Mouse (Mus musculus) ES-E14 (cell line): ENCODE measurements at regions not wholly inside any gene's neighbourhood (a gene's known extent, or its start where the extent isn't known, plus 50 kb on each side); places are given as distances from the start of the nearest gene placed in this dataset.

Source experiments
- DNase-seq: peaks from one replicate; pipeline ENCODE4 v3.0.0-alpha.2; 2013; ENCODE audit warnings: low read depth, low spot score
- H3K27ac ChIP-seq: 2 replicates; pipeline ENCODE4 v1.5.1; 2012; ENCODE audit warnings: low read depth, mild to moderate bottlenecking, low read length, moderate library complexity, mixed read lengths; ENCODE audit not compliant: poor library complexity, insufficient read depth, severe bottlenecking
- H3K36me3 ChIP-seq: 2 replicates; pipeline ENCODE4 v1.6.1; 2012; ENCODE audit warnings: mild to moderate bottlenecking, low read length, moderate library complexity, mixed read lengths; ENCODE audit not compliant: control insufficient read depth, poor library complexity, insufficient read depth, severe bottlenecking
- H3K4me1 ChIP-seq, 2 experiments: fragments of 150-350 bp in 1 of 2; sonication (generic) in 1 of 2; 2 replicates each; pipeline ENCODE4 v1.6.1; 2012; ENCODE audit warnings: low read length in 2 of 2, mild to moderate bottlenecking in 1 of 2, mixed read lengths in 1 of 2; ENCODE audit not compliant: control insufficient read depth in 2 of 2, insufficient read depth in 2 of 2, poor library complexity in 1 of 2
- H3K4me3 ChIP-seq, 2 experiments: fragments of 150-350 bp in 1 of 2; sonication (generic) in 1 of 2; 2 replicates each; pipeline ENCODE4 v1.5.1; 2012; ENCODE audit warnings: low read length in 2 of 2, low read depth in 1 of 2, mild to moderate bottlenecking in 1 of 2, mixed read lengths in 1 of 2; ENCODE audit not compliant: insufficient read depth in 1 of 2, poor library complexity in 1 of 2, severe bottlenecking in 1 of 2
- H3K9ac ChIP-seq: 2 replicates; pipeline ENCODE4 v1.6.1; 2012; ENCODE audit warnings: low read depth, mild to moderate bottlenecking, low read length, mixed read lengths; ENCODE audit not compliant: poor library complexity, insufficient read depth, severe bottlenecking
- H3K9me3 ChIP-seq: fragments of 150-350 bp; sonication (generic); 2 replicates; pipeline ENCODE4 v1.6.1; 2012; ENCODE audit warnings: low read depth, mild to moderate bottlenecking, low read length; ENCODE audit not compliant: control insufficient read depth, insufficient read depth
- CHD2 ChIP-seq: IDR thresholded peaks from 2 replicates; pipeline ENCODE4 v1.6.1; 2014; ENCODE audit warnings: mild to moderate bottlenecking, low read depth, low read length, inconsistent platforms
- HCFC1 ChIP-seq: IDR thresholded peaks from 2 replicates; pipeline ENCODE4 v1.6.1; 2012; ENCODE audit warnings: low read length, inconsistent platforms, borderline replicate concordance; ENCODE audit not compliant: insufficient read depth
- MAFK ChIP-seq: IDR thresholded peaks from 2 replicates; pipeline ENCODE4 v1.6.1; 2014; ENCODE audit warnings: mild to moderate bottlenecking, low read depth, low read length, inconsistent platforms; ENCODE audit not compliant: insufficient read depth
- ZC3H11A ChIP-seq: IDR thresholded peaks from 2 replicates; pipeline ENCODE4 v1.6.1; 2012; ENCODE audit warnings: low read depth, mild to moderate bottlenecking, inconsistent platforms, low read length, borderline replicate concordance
- ZNF384 ChIP-seq: IDR thresholded peaks from 2 replicates; pipeline ENCODE4 v1.6.1; 2012; ENCODE audit warnings: low read depth, low read length, inconsistent platforms
- in situ Hi-C, 2 experiments: fragments of 600-800 bp; cut with MboI; formaldehyde crosslinking; loops; one replicate each; pipeline ENCODE4 v1.15.1; 2025; ENCODE audit warnings: low sequenced_read_pairs in 2 of 2, inconsistent platforms in 1 of 2; ENCODE audit not compliant: unreplicated experiment in 2 of 2

DNA sequence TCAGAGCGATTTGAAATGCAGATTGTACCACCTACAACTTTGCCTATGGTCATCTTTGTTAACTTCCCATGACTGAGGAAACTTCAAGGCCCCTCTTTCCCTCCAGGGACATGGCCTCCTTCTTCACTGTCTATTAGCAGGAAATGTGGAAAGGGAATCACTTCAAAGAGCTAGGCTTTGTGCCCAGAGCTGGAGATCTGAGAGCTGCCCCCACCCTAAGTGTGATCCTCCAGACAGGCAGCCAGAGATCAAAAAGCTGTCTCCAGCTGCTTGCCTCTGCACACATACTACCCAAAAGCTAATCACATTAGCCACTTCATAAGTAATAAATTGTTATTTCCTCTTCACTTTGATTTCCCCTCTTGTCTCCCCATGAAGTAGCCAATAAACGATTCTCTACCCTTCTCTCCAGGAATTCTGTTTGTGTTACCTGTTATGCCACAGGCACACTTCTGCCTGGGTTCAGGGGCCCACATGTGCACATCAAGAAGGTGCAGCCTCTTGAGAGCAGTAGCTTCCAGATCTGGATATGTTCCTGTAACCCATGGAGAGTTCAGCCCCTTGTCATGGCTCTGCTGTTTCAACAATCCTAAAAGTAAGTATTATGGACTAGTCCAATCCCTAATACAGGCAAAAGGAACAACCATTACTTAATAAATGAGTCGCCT is 98.4 kb upstream of the Reg3b start:
- no peaks in the 10 kb centered on the region for H3K36me3 ChIP-seq
- in situ Hi-C loops, result loop anchor here in 1 of 2 experiments (25.0 kb wide), 1 partner anchor 635 kb away; no protein-coding TSS in a partner anchor
- no peak for TF ChIP-seq ZC3H11A
- H3K4me1 ChIP-seq, result no peaks in the 10 kb centered on the region
- no peak overlapping the region for H3K9ac ChIP-seq
- DNase-seq, result no peak
- no peaks in the 10 kb centered on the region for H3K9me3 ChIP-seq
- no peak overlapping the region for H3K4me3 ChIP-seq
- H3K27ac ChIP-seq, result no peak overlapping the region

DNA sequence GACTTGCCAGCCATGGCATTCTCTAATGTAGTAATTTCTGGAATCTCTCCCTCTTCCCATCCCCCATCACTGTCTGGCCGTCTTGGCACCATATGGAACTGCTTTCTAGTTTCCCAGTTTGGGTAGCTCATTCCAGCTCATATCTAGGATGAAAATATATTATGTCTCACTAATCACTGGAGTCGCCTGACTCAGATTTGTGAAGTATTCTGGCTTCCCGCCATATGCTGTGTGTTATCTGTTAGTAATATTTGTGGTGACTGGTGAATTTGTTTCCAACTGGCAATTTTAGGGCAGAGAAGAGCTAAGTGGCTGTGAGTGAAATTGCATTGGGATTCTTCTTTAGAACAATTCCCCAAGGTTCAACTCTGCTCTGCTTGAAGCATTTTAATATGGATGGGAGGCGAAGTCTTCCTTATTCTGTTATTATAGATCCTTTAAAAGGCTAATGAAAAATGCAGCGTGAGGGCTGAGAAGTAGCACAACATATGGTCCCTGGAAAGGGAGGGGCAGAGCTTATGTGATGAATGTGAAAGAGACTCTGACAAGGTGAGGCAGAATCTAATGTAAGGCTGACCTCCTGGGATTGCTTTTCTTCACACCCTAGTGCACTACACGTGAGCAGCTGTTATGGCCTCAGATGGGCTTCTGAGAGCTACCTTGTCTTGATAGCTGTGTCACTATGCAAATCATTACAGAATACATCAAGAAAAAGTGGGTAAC is 92.3 kb upstream of the Reg3b start:
- Histone ChIP-seq H3K27ac (no peak overlapping the region), H3K4me1 (no peaks in the 10 kb centered on the region), H3K9me3 (no peaks in the 10 kb centered on the region), H3K36me3 (no peaks in the 10 kb centered on the region), H3K9ac (no peak overlapping the region), H3K4me3 (no peak overlapping the region)
- no peak for DNase-seq
- TF ChIP-seq ZNF384 (no peak), HCFC1 (no peak), CHD2 (no peak), MAFK (no peak), ZC3H11A (no peak)
- in situ Hi-C loops, result no loop called here

GRCm38 (mm10) chr6:78280541-78280940 is 89.9 kb upstream of the Reg3b start:
- no peak for DNase-seq
- Histone ChIP-seq H3K27ac (no peak overlapping the region), H3K4me1 (no peaks in the 10 kb centered on the region), H3K36me3 (no peaks in the 10 kb centered on the region), H3K9ac (no peak overlapping the region), H3K4me3 (no peak overlapping the region), H3K9me3 (no peaks in the 10 kb centered on the region)
- in situ Hi-C loops, result no loop called here
- TF ChIP-seq CHD2 (no peak), MAFK (no peak), ZC3H11A (no peak), ZNF384 (no peak), HCFC1 (no peak)

- DNase-seq, result no peak
- no peak overlapping the region for H3K4me3 ChIP-seq
- in situ Hi-C loops, result no loop called here
- H3K4me1 ChIP-seq, result no peaks in the 10 kb centered on the region
- TF ChIP-seq HCFC1, result no peak
- TF ChIP-seq CHD2, result no peak
- H3K9me3 ChIP-seq, result no peaks in the 10 kb centered on the region
- no peak overlapping the region for H3K9ac ChIP-seq
- H3K27ac ChIP-seq, result no peak overlapping the region
- H3K36me3 ChIP-seq, result no peaks in the 10 kb centered on the region
Measured at GRCm38 (mm10) chr6:78294647-78295046, 75.8 kb upstream of the Reg3b start.
